Mouse (Mus musculus) megakaryocyte, embryonic 14.5 days (primary cell): ENCODE data around the gene Vcp.

Experiments used
- FLI1 ChIP-seq: IDR thresholded peaks from 2 replicates; pipeline ENCODE4 v1.6.1; 2012; ENCODE audit warnings: low read length, inconsistent platforms, mixed read lengths
- GATA1 ChIP-seq: IDR thresholded peaks from 3 replicates; pipeline ENCODE4 v1.6.1; 2012; ENCODE audit warnings: mixed read lengths, low read length, inconsistent platforms, borderline replicate concordance

DNA sequence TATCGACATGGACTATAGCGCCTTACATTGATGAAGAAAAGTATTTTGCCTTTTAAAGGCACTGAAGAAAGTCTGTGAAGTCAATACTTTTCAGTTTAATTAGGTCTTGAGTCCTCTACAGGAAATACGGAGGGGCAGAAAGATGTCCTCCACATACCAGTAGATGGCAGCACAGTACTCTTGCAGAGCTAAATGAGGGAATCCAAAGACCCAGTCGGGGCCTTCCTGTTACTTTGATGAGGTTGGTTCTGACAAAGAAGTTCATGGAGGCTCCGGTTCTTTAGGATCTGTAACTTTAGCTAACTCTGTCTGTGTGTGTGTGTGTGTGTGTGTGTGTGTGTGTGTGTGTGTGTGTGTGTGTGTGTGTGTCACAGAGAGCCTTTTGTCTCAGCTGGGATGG, 46.9 kb upstream of the Vcp start:
- TF ChIP-seq GATA1: no peak
- TF ChIP-seq FLI1: no peak
